Mouse (Mus musculus) embryo, embryonic 10.5 days (tissue): ENCODE measurements at regions not wholly inside any gene's neighbourhood (a gene's known extent, or its start where the extent isn't known, plus 50 kb on each side); places are given as distances from the start of the nearest gene placed in this dataset.
A peak's percentile ranks its signal among the peaks of the same experiment; 100 is the strongest.

Source experiments
- DNase-seq: peaks from one replicate; pipeline ENCODE4 v3.0.0-alpha.2; 2015; ENCODE audit warnings: low spot score

DNA sequence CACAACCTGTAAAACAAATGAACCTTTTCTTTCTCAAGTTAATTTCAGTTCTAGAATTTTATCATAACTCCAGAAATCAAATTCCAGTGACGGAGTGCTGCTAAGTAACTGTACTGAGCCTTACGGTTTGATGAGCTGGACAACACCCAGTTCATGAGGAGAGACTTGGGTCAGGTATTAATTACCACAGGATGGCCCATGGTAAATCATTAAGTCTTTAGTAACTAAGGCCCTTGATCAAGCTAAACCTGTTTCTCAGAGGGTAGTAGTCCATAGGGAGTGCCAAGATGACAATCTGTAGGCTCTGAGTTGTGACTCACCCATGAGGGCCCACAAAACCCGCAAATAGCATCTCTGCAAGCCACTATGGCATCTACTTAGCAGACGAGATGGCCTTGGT lies 101.1 kb upstream of the Arhgap5 start:
- DNase-seq, result no peak

DNA sequence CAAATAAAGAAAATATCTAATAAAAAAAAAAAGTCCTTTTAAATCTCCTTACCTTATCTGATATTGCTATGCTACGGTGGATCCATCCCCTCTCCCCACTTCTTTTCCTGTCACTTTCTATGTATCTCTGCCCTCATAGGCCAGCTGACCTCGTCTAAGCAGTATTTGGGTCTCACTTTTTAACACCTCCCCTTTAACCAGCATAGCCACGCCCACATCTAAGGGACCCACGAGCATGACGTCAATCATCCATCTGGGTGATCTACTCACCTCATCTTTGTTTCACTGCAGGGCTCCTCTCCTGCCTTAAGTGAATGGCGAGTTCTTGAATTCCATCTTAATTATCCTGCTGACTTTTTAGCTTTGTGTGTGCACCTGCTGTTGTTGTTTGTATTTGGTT lies 97.4 kb upstream of the Arhgap5 start:
- no peak for DNase-seq

DNA sequence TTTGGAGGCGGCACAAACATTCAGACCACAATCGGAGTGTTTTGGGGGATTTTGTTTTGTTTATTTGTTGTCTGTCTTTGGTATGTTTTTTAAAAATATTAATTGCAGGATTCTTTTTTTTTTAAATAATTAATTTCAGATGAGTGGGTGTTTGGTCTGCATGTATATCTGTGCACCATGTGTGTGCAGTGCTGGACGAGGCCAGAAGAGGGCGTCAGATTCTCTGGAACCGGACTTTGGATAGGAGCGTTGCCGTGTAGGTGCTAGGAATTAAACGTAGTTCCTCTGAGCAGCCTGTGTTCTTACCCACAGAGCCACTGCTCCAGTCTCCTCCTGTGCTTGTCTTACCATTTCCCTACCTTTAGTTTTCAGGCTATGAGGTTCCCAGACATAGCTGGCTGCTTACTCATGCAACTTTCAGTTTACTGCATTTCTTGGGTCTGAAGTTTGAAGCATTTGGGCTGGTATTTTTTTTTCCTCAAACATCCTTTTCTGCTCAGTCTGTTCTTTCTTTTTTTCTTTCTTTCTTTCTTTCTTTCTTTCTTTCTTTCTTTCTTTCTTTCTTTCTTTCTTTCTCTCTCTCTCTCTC lies 95.4 kb upstream of the Arhgap5 start:
- DNase-seq, result no peak

DNA sequence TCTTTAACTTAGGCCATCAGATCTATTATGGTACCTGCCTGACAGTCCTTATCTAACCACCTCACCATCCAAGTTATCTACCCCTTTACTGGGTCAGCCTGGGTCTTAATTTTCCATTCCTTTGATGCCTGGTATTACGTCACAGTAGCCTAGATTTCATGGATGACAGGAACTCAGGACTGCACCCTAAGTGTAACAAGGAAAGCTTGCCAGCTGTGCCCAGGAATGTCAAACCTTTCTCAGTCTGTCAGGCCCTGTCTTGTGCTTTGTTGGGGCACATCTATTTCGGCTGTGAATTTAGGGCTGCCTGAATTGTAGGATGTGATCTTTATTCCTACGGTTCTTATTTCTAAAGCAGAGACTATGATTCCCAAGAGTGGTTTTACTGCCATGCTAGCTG lies 94.6 kb upstream of the Arhgap5 start:
- no peak for DNase-seq

DNA sequence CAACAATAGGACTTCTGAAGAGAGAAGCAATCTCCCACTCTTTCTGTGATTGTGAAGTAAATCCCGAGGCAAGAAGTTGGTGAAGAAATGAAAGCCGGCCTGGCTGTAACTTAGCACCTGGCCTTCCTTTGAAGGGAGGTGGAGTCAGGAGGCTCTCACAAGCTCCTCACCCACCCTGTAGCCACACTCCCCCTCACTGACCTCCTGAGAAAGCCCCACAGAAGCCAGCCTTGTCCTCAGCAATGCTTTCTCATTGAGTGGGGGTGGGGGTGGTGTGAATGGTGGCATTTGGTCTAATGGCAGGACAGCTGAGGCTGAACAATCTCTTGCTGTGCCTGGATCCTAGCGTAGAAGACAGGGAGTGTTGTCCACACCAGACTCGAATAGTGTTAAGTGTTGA lies 91.6 kb upstream of the Arhgap5 start:
- DNase-seq, result no peak

DNA sequence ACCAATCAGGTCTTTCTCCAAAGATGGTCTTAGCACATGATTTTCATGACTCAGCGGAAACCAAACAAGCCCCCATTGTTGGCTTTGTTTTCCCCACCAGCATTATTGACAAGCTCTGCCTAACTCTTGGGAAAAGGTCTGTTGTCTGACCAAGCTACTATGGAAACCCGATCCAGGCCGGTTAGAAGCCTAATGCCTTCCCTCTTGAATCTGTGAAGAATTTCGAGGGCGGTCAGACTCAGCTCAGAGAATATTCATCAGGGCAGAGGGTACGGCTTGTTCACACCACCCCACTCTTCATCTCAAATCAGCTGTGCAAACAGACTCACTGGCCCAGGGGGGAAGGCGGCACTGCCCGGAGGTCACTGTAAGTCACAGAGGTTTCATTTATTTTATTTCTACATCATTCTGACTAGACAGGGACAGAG lies 90.7 kb upstream of the Arhgap5 start:
- DNase-seq, result peak; percentile 85

DNA sequence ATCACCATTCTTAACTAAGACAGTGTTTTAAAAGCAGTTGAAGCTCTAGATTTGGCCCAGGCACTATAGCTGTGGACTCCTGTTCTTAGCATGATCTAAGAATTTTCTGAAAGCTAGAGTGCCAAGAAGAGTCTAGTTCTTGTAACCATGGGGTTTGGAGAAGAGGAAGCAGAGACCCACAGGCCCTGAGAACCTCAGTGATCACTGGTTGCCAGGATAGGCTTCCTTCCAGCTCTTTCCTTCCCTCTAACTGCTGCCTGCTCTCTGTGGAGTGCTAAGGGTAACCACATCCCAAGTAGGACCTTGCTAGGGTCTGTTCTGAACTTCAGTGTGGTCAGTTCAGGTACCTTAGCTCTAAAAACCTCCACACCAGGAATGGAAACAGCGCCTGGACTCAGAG lies 81.0 kb upstream of the Arhgap5 start:
- DNase-seq, result no peak

DNA sequence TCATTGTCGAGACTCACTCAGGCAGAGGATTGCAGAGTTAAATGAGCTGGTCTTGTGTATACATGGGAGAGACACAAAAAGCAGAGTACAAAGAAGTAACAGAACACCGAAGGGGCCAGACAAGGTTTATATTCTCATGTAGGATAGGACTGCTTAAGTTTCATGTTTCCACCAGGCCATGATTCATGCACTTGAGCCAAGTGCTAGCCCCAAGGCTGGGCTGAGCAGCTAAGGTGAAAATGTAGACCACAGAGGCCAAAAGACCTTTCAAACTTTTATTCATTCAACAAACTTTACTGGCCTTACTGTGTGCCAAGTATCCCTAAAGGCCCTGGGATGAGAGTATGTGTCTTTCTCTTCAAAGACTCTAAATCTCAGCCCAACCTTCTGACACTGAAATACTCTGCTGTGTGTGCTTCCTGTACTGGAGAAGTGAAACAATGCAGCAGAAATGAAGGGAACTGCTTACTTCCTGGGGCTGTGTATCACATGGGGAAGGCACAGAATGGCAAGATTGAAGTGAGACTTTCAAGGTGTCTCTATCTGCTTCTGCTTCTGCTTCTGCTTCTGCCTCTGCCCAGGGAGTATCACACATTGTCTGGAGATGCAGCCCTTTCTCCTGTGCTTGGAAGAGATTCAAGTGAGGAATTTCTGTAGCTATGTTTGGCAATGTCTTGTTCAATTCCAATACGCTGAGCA lies 79.3 kb upstream of the Arhgap5 start:
- DNase-seq, result no peak

DNA sequence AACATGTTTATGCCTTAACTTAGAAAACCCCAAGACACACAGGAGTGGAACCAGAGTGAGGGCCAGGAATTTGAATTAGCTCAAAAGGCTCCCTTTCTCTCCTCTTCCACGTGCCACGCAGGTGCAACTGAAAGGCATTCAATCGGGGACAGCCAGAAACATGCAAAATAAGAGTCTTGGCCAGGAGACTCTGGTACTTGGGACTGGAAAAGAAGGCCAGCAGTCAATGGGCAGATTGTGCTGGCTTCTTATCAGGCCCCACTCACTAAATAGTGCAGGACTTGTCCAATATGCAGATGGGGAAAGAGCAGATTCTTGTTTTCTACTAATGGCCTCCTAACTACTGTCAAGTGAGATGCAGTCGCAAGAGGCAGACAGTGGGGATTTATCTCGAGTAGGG lies 73.8 kb upstream of the Arhgap5 start:
- no peak for DNase-seq

DNA sequence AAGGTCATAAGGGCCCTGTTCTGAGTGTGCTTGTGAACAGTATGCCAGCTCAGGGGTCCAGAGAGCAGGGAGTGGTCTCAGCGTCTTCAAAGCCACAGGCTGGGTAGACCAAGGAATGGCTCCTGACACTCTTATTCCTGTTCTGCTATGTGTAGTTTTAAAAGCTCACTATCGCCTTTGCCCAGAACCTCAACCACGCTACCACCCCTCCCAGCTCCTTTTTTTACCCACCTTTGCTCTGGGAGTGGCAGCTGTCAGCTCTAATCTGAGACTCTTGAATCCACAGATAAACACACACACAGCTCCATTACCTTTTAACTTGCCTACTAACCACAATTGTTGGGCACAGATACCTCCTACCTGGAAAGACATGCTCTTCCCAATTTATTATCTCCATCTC lies 71.8 kb upstream of the Arhgap5 start:
- DNase-seq, result no peak

DNA sequence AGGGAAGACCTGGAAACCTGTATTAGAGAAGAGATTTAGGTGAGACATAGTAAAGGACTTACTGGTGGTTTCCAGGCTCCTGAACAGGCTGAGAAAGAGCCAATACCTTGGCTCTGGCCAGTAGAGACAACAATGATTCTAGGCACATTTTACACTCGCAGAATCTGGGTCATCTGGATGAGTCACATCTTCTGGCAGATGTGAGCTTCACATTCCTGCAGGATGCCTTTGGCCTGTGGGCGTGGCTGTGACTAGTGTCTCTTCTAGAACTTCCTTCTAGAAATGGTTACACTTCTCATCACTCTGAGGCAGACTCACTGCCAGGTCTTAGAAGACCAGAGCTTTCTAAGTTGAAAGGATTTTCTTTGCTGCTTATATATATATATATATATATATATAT lies 69.8 kb upstream of the Arhgap5 start:
- no peak for DNase-seq

DNA sequence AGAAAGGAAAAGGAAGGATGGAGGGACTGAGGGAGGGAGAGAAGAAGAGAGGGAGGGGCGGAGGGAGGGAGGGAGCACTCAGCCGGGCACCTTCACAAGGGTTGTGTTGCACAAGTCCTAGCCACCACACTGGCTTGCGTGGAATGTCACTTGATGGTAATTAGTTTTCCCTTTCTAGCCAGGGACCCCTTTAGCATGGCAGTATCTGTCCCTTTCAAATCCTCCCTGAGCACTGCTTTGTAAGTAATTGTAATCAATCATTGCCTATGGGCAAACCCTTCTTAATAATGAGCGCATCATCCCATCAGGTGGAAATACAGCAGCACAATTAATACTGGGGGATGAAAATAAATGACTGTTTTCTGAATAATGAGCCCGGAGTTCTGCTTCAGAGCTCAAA lies 68.5 kb upstream of the Arhgap5 start:
- DNase-seq, result peak; percentile 13

DNA sequence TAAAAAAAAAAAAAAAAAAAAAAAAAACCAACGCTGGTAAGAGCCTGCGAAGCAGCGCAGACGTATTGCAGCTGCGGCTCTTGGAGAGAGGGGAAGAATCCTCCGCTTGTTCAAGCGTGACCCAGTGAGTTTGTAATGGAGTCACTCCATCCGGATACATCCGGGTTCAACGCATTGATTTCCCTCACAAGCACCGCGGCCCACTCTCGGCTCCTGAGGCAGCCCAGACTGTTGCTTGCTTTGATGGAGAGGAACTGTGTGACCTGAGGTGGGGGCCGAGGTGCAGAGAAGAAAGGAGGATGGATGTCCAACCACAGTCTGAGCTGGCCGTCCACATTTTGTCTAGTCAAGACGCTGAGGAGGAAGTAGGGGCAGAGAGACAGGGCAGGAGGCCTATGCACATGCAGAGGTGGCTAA lies 68.0 kb upstream of the Arhgap5 start:
- peak; percentile 45 for DNase-seq

DNA sequence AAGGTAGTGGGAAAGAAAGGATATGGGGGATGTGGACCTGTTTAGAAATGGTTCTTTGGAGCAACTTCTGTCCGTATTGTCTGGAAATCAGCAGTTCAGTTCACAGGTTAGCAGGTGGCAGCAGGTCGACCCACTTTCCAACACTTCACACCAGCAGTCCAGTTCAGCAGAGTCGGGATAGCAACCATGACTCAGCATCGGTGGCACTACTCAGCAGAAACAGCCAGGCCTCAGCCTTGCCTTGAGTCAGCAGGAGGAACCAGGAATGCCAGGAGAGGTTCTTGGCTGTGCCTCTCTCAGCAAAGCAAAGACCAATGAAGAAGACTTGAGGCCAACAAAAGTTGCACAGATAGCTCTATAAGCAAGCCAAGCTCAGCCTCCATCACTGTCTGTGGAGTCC lies 66.8 kb upstream of the Arhgap5 start:
- no peak for DNase-seq

DNA sequence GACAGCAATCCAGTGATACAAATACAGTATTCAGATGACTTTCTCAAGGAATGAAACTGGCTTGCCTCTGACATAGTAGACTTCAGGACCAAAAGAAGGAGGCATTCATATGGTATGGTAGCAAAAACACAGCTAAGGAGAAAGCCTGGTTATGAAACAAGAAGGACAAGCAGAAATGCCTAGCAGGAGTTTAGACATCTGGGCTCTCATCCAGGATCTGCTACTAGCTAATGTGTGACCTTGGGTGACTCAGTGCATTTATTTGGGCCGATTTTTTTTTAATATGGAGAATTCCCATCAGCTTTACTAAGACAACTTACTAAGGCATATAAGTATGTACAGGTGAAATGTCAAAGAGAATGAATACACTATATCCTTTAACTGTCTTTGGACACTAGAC lies 64.5 kb upstream of the Arhgap5 start:
- no peak for DNase-seq

DNA sequence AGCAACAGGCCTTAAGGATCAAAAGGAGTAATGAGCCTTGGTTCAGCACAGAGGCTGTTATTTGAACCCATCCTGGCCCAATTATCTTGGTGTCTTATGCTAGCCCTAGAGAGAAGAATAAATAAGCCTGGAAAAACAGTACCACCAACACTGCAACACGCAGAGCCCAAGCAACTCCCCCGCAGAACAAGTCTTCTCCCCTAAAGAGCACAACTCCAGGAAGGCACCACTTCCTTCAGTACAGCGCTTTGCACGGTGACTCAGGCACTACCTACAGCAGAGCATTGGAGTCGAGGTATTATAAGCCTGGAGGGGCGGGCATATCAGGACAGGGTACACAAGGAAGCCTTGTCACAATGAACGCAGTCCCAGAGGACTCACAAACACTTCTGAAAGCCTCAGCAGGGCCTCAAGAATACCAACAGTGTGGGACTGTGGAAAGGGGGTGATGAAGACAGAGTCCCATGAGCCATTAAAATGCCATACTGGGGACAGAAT lies 62.9 kb upstream of the Arhgap5 start:
- no peak for DNase-seq

DNA sequence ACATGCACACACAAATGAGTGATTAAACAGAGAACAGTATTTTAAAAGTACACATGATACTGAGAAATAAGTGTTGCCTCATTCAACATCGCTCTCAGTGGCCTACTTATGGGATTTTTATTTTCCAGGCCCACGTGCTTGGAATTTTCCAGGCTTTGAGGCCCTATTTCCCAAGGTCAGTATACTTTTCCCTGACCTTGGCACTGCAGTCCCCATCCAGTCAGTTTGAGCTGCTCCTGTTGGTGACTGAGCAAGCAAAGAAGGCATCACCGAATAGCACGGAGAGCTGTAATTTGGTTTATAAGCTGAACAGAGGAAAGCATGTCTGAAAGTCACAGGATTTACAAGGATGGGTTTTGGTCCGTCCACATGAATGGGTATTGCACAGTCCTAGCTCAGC lies 61.4 kb upstream of the Arhgap5 start:
- no peak for DNase-seq

DNA sequence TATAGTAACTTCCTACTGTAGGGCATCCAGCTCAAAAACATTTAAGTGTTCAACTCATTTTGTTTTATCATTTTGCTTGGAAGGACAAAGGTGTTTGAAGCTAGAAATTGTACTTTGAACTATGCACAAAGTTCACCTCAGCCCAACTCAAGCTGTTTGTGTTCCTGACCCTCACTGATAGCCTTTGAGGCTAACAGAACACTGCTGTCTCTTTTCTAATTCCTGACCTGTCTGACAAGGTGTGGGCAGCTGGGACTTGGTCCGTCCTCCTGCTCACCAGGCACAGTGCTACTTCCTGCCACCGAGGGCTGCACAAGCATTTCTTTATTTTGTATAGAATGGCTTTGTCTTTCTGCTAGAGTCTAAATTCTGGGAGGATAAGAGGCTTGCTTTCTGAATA lies 58.0 kb upstream of the Arhgap5 start:
- DNase-seq, result no peak

DNA sequence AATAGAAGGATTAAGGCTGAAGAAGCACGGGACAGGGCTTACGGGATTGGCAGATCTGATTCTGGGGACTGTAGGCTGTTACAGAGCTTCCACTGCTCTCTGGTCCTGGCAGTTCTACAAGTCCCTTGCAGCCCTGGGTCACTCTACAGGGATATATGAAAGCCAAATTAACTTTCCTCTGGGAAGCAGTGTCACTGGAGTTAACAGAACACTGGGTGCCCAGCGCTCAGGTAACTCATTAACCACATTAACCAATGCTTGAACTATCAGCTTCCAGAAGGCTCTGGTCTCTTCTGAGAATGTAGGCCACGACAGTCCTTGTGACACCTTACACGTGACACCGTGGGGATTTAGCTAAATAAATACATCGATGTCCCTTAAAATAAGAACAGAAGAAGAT lies 57.3 kb upstream of the Arhgap5 start:
- DNase-seq, result no peak

DNA sequence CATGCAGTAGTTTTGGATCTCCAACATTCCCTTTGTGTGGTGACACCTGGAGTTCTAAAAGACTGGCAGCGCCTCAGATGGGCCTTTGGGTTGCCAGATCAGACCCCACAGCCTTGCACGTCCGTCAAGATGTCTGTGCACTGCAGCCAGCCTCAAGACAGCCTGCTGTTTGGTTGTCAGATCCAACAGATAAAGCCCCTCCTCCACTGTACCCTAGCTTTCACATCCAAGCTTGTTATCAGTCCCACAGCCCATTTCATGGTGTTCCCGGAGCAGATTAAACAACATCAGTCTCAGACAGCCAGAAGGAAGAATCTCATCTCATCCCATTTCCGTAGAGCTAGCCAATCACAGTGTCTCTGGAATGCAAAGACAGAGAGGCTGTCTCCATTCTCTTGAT lies 56.3 kb upstream of the Arhgap5 start:
- no peak for DNase-seq

DNA sequence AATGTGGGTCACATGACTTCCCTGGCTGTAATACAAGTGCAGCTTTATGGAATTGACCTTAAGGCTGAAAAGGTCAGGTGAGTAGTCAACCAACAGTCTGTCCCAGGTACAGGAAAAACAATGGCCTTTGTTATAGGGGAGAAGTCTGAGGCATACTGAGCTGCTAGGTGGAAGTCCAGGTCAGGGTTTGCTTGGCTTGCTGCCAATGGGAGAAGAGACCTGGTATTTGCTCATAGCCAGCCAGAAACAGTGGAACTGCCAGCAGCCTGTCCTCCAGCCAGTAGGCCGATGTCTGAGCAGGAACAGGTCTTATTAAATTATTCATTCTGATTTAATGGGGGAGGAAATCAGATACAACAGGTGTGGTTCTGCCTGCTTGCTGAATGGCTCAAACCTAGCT lies 55.6 kb upstream of the Arhgap5 start:
- no peak for DNase-seq

DNA sequence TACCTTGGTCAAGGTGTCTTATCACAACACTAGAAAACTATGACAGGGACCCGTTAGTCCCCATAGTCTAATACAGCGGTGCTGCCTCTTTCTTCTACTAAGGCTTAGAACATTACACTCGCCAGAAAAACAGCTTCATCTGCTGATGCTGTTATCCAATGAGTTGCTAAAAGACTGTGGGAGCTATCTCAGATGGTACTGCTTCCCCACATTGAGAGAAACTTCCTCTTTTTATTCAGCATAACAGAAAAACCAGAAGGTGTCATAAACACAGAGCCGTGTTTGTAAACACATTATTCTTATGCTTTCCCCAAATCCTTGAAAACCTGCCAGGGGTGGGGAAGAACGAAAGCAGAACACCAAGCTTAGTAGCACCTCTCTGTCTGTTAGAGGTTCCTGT lies 49.9 kb upstream of the Arhgap5 start:
- no peak for DNase-seq
